Mouse (Mus musculus): ENCODE measurements at regions not wholly inside any gene's neighbourhood (a gene's known extent, or its start where the extent isn't known, plus 50 kb on each side); places are given as distances from the start of the nearest gene placed in this dataset.

DNA sequence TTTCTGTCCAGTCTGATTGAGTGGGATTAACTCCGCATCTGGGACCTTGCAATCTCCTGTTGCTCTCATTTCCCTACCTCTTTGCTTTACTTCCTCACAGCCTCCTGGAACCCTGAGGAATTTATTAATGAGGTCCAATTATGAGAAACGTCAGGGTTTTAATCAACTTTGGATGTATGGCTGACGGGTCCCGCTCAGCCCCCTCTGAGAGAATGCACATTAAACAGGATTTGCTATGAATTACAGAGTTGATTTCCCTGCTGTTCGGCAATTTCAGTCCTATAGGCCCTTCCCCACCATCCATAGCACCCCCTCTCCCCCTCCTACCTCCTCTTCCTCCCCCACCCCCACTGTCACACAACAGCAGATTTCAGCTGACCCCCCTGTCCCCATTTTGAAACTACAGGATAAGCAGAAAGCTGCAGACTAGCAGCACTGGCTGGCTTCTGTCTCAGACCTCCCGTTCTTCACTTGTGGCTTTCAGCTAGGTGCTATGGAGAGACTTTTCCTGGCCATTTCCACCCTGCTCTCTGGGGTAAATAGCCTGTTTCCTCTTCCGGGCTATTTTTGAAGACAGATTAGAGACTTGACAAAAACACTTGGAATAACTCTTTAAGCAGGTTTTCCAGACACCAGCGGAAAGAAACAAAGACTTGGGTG is 145.2 kb upstream of the Map3k1 start:
- TF ChIP-seq CTCF (IDR thresholded peaks at IDR 0.05; ENCODE audit: low read depth, low read length) = no peak
- TF ChIP-seq POLR2A (IDR thresholded peaks at IDR 0.05; ENCODE audit: borderline replicate concordance, low read depth, low read length) = no peak
